Mouse (Mus musculus): ENCODE measurements around the gene Rbpms2.

DNA sequence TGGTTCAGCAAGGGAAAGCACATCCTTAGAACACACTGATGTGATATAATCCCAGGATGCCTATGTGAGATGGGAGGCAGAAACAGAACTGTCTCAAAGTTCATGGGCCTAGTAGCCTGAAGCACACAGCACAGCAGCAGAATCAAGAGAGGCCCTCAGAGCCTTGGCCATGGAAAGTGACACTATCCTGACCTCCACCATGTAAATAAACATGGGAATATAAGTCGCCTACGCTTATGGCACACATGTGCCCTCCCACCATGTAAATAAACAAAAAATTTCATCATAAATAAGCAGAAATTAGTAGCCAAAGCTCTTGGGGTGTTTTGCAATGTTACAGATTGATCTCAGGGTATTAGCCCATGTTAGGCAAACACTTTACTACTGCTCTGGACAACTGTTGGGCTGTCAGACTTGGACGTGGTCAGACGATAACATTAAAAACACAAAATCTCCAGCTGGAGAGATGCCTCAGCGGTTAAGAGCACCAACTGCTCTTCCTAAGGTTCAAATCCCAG, 17.4 kb upstream of the Rbpms2 start:
- TF ChIP-seq CTCF (IDR thresholded peaks at IDR 0.05; ENCODE audit: control insufficient read depth, insufficient read depth, low read length) (no peak), POLR2A (IDR thresholded peaks at IDR 0.05; ENCODE audit: borderline replicate concordance, control insufficient read depth, low read depth, low read length) (no peak)

All from bone marrow, adult 2 months (tissue).